Mouse (Mus musculus): Measurements from ENCODE around the gene Sox5.

Gene Sox5

DNA sequence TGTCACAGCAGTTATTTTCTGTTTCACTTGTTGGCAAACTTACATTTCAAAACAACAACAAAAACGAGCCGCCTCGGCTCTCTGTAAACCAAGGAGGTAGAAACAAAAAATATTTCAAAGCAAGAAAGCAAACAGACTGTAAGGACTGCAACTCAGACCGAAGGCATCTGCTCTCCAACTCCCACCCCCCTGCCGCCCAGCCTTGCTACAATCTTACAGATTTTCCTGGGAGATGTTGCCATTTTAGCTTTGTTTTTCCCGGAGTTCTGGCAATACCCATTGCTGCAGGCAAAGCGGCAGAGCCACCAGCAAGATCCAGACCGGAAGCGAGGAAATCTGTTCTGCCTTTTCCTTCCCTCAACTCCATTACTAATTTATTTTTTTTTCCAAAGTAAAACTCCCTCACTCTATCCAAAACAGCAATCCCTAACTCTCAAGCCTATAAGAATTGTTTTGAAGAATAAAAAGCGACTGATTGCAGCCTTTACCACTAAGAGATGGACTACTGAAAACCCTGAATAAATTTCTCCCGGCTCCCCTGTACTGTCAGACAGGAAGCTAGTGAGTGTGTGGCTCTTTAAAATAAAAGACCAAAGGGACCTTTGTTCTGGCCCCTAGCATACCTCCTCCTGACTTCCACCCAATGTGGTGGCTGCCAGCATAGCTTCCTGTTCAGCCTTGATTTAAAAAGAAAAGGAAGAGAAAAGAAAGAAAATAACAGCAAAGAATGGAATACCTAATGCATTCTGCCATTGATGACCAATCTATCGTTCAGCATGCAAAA lies 600.5 kb downstream of the Sox5 start:
- peak; percentile 13 for DNase-seq (ENCODE audit: low spot score)

DNA sequence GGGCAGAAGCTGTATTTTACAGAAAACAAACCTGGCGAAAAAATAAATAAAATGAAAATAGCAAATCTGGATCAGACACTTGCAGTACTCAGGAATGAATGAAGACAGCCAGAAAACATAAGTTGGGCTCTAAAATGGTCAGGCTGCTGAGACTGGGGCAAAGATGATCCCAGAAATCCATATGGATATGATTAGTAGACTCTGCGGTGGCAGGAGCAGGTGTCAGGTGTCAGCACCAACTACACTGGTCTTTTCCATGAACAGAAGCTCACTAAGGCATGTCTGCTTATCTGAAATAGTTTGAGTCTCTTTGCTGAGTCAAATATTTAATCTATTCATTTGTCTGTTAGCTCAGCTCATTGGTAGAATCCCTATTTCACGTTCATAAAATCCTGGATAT lies 602.7 kb downstream of the Sox5 start:
- no peak for DNase-seq (ENCODE audit: low spot score)

DNA sequence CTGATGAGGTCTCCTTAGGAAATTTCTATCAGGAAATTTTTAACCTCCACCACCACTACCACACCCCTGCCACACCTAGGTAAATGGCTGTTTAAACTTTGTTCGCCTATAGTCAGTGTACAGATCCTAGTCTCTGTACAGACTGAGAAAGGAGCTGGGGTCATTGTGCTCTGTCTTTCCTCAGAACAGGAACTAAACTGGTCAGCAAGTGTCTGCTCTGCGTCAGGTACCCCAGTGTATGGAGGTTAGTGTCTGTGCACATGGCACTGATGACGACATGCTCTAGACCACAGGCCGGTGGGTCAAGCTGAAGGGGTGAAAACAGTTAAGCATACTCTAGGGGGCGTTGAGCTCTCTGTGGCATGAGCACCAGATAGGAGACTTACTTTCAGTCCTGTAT lies 605.1 kb downstream of the Sox5 start:
- DNase-seq (ENCODE audit: low spot score), result no peak

DNA sequence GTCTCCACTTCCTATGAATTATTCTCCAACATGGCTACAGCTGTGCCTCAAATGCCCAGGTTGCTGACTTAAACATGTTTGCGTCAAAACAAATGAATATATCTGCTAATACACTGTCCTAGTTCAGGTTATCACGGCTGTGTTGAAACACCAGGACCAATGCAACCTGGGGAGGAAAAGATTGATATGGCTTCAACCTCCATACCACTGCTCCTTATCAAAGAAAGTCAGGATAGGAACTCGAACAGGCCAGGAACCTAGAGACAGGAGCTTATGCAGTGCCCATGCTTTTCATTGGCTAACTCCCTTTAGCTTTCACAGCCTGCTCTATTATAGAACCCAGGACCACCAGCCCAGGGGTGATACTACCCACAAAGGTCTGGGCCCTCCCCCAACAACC lies 606.2 kb downstream of the Sox5 start:
- no peak for DNase-seq (ENCODE audit: low spot score)

DNA sequence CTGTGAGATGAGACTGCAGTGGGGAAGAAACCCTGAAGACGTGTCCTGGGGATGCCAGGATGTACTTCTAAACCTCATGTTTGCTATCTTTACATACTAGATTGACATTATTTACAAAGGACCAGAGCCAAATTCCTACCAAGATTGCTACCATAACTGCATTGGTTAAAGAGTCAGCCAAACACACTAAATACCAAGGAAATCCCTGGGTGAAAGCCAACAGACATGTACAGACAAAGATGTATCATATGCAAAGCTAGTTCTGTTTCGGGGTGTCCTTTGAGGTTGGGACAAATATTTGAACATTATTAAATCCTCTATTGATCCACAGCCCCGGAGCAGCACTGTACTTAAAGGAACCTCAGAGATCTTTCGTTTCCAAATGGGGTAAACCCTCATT lies 611.2 kb downstream of the Sox5 start:
- no peak for DNase-seq (ENCODE audit: low spot score)

DNA sequence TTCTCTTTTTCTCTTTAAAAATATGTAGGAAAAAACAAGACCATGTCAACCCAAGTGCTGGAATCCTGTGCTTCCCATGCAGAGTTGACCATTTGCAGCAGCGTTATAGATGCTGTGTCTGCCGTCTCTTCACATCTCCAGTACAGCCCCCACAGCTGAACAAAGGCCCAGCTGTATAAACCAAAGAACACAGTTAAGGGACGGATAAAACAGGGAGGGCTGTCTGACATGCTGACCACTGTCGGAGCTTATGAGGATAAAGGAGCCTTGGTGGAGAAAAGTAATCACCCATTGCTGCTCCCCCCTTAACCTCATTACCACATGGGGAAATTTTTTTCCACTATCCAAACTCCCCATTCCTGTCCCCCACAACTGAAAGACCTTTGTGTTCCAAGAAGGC lies 612.0 kb downstream of the Sox5 start:
- DNase-seq (ENCODE audit: low spot score), result no peak

DNA sequence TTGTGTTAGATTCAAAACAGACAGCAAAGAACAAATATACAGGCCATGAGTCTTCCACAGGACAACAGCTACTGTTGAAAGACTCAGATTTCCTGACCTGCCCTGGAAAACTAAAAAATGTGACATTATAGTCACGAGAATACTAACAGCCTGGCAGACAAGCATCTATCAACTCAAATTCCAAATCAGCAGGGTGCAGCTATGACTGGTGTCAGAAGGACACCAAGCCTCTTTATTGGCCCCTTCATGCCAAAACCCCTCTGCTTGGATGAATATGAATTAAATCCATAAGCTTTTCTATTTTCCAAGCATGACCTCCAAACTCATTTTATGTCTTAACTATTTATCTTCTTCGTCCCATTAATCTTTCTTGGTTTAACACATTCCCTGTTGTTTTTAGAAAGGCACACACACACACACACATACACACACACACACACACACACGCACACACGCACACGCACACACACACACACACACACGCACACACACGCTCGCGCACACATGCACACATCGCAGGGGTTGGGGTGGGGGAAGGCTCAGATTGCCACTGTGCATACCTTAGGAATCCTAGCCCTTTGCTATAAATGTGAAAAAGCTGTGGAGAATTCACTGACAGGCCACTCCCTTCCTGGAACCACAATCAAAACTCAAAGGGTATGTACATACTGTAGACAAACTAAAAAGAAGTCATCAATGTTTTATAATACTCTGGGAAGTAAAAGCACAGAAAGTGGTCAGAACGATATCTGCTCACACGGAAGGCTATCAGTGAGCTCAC lies 612.9 kb downstream of the Sox5 start:
- DNase-seq (ENCODE audit: low spot score), result no peak

DNA sequence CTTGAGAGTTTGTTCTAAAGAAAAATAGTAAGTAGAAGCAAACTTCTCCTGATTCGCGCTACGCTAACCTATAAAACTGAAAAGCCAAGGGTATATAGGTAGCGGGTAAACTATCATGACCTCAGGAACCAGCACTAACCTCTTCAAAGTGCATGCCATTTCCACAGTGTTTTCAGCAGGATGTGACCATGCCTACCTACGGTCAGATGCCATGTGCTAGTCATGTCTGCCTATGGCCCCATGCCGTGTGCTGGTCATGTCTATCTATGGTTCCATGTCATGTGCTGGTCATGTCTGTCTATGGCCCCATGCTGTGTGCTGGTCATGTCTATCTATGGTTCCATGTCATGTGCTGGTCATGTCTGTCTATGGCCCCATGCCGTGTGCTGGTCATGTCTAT lies 614.7 kb downstream of the Sox5 start:
- DNase-seq (ENCODE audit: low spot score), result no peak

DNA sequence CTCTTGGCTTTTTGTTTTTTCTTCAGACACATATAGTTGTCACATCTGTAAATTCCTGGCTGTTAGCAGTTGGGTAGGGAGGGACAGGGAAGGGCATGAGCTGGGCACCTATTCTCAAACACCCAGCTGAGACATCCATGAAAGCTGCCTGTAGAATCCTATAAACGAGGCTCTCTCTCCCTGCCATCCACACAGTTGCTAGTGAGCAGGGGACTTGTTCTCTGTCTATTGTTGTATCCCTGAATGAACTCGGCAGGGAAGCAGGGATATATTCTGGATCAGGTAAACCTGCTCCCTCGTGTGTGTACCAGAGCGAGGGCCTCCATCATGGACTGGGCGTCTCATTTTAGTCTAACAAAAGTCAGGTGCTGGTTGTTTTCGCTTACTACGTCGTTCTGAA lies 615.1 kb downstream of the Sox5 start:
- no peak for DNase-seq (ENCODE audit: low spot score)

DNA sequence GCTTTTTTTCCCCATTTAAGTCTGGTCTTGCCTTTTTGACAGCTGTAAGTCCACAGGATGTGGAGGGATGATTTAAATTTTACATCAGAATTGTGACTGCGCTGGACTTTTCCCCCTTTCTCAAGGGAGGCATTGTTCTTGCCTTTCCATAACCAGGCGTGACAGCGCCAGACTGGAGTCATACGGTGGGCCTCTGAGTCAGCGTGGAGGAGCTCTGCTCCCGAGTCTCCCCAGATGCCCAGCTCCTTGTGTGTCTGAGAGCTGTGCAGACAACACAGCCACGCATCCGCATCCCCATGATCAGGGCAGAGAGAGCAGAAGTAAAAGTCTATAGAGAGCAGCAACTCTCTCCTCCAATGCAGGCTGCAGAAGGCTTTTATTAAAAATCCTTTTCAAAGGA lies 615.7 kb downstream of the Sox5 start:
- no peak for DNase-seq (ENCODE audit: low spot score)

DNA sequence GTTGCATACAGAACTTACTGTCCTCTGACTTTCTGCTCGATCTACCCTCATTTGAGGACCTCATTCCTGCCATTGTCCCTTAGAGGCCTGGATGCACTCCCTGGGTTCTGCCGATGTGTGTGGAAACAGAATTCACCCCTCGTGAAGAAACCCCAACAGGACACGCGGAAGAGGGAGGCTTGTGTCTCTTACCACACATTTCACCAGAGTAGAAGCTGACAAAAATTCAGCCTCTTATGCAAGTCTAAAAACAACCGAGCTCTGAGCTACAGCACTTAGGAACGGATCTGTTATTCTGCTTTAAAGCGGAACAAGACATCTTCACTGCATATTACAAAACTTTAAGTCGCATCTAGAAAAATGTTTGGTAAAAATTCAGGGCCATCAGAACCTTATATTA lies 618.3 kb downstream of the Sox5 start:
- DNase-seq (ENCODE audit: low spot score), result no peak

DNA sequence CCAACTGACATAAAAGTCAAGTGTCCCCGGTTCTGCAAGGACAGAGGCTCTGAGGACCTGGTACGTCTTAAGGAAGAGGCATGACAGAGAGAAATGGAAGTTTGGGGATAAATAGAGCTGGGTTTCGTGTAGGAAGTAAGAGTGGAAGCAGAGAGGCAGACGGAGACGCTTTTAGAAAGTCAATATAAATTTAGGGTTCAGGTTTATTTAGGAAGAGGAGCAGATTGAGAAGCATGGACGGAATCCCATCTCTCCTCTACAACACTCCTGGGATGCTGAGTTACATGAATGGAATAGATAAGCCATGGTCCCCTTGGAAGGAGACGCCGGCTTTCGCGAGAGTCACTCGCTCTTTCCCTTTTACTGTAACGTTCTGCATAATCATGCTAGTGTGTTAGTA lies 623.1 kb downstream of the Sox5 start:
- no peak for DNase-seq (ENCODE audit: low spot score)

DNA sequence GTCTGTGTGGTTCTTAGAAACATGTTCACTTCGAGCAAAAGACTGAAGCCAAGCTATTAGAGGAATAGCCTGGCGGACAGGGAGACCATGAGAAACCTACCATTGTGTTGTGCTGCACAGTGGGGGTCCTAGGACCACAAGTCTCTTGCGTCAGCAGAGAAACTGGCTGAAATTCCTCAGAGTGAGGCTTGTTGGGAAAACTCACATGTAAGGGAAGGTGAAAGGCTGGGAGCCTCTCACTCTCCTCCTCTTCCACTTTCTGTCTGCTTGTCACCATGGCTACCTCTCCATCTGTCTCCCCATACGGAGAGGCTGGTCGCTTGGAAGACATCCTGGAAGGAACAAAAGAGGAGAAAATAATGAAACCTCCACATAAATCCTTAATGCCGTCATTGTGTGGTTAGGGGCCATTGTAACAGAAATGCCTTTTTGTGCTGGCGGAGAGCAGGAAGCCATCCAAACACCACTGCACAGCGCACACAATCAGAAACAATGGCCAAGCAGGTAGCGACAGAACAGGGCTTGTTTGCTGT lies 626.8 kb downstream of the Sox5 start:
- DNase-seq (ENCODE audit: low spot score), result no peak

DNA sequence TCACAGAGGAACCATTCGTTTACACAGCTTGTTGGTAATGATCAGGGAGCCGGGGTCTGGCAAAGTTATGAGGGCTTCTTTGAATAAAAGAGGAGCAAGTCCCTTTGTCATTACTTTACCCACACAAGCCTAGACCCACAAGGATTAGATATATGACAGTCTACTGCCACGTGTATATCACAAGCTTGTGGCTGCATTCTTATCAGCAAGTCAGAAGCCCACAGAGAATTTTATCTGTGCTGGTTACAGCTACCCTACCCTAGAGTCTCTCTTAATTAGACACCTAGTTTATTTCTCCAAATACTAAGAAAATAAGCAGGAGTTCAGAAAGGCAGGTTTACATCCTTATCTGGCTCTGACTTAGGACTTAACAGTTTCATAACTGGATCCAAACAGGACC lies 629.8 kb downstream of the Sox5 start:
- no peak for DNase-seq (ENCODE audit: low spot score)

DNA sequence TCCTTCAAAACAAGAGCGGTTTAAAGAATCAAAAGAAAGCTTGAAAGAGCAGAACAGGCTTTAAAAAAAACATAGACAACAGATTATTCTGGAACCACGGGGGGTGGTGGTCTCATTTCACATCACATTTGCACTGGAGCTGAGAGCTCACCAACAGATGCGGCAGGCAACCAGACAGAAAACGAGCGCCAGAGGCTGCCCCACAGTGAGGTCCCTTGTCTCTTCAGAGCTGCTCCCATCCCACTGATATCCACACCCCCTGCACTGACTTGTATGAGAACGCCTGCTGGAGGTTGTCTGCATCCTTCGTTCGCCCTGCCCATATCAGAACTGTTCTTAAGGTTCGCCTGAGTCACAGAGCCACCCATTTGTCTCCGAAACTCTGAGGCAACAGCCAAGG lies 630.7 kb downstream of the Sox5 start:
- DNase-seq (ENCODE audit: low spot score), result no peak

DNA sequence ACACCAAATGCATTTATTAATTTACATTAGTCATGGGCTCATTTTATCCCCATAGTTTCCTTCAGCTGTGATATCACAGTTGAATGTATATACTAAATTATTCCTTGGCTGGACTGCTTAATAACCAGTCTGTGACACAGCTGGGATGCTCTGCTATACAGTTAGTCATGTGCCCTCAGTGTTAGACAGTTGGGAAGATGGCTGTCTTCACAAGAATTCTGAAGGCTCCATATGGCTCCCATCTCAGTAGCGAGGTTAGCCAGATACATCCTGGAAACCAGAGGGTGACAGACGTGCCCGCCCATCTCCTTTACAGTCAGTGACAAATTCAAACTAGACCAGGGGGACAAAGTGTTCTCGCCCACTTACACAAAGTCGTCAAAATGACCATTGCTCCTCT lies 644.4 kb downstream of the Sox5 start:
- no peak for DNase-seq (ENCODE audit: low spot score)

DNA sequence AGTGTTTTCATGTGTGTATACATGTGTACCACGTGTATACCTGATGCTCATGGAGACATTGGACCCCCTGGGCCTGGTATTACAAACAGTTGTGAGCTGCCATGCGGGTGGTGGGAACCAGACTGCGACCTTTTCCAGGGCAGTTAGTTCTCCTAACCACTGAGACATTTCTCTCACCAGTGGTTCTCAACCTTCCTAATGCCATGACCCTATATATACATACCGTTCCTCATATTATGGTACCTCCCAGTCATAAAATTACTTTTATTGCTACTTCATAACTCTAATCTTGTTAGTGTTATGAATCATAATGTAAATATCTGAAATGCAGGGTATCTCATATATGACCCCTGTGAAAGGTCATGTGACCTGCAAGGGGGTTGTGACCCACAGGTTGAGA lies 644.9 kb downstream of the Sox5 start:
- DNase-seq (ENCODE audit: low spot score), result no peak

DNA sequence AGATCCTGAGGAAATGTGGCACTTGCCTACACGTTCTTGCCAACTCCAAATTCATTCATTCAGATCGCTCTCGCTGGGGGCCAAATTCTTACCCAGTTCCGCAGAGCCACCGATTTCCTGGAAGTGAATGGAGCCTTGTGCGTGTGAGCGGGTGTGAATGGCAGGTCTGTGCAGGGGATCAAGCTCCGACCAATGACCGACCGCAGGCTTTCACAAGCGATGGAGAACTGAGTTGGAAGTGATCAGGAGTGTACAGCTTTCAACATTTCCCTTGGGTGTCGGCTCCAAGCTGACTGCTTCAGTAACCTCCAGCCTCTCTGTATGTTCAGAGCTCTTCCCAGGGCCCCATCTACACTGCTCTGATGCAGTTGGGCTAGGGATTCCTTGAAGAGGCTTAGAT lies 651.9 kb downstream of the Sox5 start:
- no peak for DNase-seq (ENCODE audit: low spot score)

DNA sequence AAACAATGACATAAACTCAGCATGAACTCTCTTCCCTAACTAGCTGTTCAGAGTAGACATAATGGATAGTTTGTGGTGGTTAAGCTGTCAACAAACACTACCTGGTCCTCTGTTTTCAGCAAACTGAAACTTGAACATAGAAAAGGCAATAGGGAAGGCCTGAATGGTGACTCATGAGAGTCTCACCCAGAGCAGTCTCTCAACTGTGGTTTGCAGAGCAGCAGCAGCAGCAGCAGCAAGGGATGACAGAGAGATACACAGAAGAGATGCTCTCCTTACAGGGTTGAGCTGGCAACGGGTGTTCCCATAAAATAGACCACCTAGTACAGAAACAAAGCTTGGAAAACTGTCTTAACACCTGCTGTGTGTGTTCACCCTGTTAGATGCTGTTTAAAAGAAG lies 661.8 kb downstream of the Sox5 start:
- no peak for DNase-seq (ENCODE audit: low spot score)

DNA sequence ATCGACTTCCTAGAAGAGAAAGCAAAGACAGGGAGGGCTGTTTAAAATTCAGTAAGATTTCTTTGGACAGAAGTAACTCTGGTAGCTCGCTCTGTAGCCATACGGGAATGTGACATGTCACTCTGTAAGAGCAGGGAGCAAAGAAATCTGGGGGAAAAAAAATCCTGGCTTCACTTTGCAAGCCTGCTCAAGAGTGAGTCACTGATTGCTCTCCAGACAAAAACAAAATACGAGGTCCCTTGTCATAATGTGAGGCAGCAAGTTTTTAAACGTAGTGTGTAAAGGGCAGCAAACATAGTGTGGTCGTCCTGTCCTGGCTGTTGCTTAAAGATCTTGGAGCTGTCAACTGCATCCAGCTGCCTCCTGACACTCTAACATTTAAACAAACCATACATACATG lies 665.1 kb downstream of the Sox5 start:
- DNase-seq (ENCODE audit: low spot score), result no peak

DNA sequence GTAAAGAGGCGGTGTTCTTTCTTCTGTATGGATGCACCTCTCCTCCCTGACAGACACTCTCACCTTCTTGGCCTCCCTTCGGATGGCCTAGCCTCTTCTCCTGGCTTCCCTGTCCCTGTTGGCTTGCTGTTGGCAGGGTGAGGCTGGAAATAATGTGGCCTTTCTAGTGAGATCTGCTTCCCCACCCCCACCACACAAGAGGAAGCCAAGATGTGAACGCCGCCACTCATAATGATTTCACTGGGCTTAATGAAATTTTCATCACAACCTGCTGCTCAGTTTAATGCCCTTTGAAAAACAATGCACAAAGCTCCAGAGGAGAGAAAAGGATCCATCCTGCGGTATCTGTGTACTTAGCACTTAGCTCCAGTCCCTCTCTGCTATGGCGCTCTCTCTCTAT lies 670.2 kb downstream of the Sox5 start:
- DNase-seq (ENCODE audit: low spot score), result no peak

DNA sequence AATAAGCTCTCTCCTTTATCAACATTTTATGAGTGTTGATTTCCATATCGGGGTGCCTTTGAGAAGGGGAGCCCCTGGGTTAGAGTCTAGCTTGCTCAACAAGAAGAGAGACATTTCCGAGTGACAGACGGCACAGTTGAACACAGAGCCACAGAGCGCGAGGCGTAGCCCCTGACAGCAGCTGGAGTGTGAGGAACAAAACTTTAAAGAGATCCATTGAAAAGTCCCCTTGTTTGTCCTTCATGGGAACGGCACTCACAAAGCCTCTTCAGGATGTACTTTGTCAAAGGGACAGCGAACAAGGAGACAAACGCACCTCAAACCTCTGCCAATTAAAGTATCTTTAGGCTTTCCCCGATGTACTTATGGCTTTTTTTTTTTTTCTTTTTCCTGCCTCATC lies 674.9 kb downstream of the Sox5 start:
- no peak for DNase-seq (ENCODE audit: low spot score)

DNA sequence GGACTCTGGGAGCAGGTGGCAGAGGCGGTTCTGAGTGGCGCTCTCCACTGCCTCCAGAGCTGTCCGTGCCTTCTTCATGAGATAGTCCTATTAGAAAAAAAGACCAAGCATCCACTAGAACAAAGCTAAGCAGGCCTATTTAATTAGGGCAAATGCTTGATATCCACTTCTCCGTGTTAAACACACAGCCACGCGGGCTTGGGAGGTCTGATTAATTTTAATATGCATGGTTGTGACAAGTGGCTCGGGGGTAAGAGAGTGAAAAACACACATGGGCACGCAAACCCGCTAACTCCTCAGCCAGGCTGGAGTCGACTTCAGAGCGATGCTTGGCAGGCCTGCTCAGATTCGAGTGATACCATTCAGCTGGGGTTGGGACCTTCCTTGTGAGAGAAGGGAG lies 676.1 kb downstream of the Sox5 start:
- no peak for DNase-seq (ENCODE audit: low spot score)

DNA sequence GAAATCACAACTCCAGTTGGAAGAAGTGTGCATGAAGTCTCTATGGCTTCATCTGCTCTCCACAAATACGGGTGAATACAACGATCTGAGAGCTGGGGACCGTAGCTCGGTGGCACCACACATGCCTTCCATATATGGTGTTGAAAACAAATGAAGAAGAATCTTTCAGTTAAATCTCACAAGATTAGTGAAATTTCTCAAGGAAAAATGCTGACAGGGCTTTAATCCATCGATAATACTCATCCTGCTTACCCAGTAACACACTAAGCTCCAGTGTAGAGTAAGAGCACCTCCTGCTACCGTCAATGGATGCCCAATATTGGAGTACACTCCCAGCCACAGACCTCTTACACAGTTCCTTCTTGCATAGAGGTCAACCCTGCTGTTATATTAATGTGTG lies 678.2 kb downstream of the Sox5 start:
- no peak for DNase-seq (ENCODE audit: low spot score)
